Mouse (Mus musculus): ENCODE data around the gene Ptpro. TPM values are rescaled to one million over a fixed set of nuclear protein-coding genes. Genes with fewer than 3 reads are reported as not detected.

Ptpro gene
- total and polyA plus RNA-seq, 2 experiments, result 0.51 to 0.65 TPM

- Histone ChIP-seq H3K9ac (ENCODE audit: low read depth, low read length) (no peak overlapping the region), H3K4me3 (ENCODE audit: insufficient read depth, low read depth, low read length) (no peak overlapping the region), H3K4me1 (ENCODE audit: control insufficient read depth, insufficient read depth, low read length) (no peaks in the 10 kb centered on the region), H3K27me3 (ENCODE audit: control insufficient read depth, insufficient read depth, low read length) (no peaks in the 10 kb centered on the region), H3K36me3 (ENCODE audit: control insufficient read depth, insufficient read depth, low read length) (no peaks in the 10 kb centered on the region), H3K27ac (replicated peaks; ENCODE audit: insufficient read depth, low read depth, low read length) (no peak overlapping the region), H3K79me2 (ENCODE audit: control insufficient read depth, insufficient read depth, low read length) (no peaks in the 10 kb centered on the region)
- TF ChIP-seq POLR2A (IDR thresholded peaks at IDR 0.05; ENCODE audit: extremely low read depth, insufficient read depth, low read length), result no peak
- TF ChIP-seq CTCF (IDR thresholded peaks at IDR 0.05; ENCODE audit: low read depth, low read length), result no peak
- no peak for DNase-seq (ENCODE audit: extremely low read depth, low read depth, low spot score)
- 42% methylated on average over 2 of the region's 2 CpGs for WGBS
Measured at GRCm38 (mm10) chr6:137211441-137211840, 40.7 kb upstream of the Ptpro start.

GRCm38 (mm10) chr6:137217841-137218463, 34.2 kb upstream of the Ptpro start:
- WGBS, result 75% methylated on average over 8 of the region's 8 CpGs
- H3K27ac ChIP-seq (replicated peaks; ENCODE audit: insufficient read depth, low read depth, low read length), result no peak overlapping the region
- no peak for DNase-seq (ENCODE audit: extremely low read depth, low read depth, low spot score)
- H3K27me3 ChIP-seq (ENCODE audit: control insufficient read depth, insufficient read depth, low read length), result 0 out of 2 replicates have a peak, but pooled peaks cover 2% of the 10 kb centered on the region
- TF ChIP-seq CTCF (IDR thresholded peaks at IDR 0.05; ENCODE audit: low read depth, low read length) (no peak), POLR2A (IDR thresholded peaks at IDR 0.05; ENCODE audit: extremely low read depth, insufficient read depth, low read length) (no peak)
- H3K36me3 ChIP-seq (ENCODE audit: control insufficient read depth, insufficient read depth, low read length), result no peaks in the 10 kb centered on the region
- no peaks in the 10 kb centered on the region for H3K79me2 ChIP-seq (ENCODE audit: control insufficient read depth, insufficient read depth, low read length)
- no peak overlapping the region for H3K9ac ChIP-seq (ENCODE audit: low read depth, low read length)
- no peak overlapping the region for H3K4me3 ChIP-seq (ENCODE audit: insufficient read depth, low read depth, low read length)
- H3K4me1 ChIP-seq (ENCODE audit: control insufficient read depth, insufficient read depth, low read length), result no peaks in the 10 kb centered on the region

GRCm38 (mm10) chr6:137252887-137253242, 746 bp downstream of the Ptpro start:
- Histone ChIP-seq H3K4me1 (ENCODE audit: control insufficient read depth, insufficient read depth, low read length) (no peaks in the 10 kb centered on the region), H3K27ac (replicated peaks; ENCODE audit: insufficient read depth, low read depth, low read length) (no peak overlapping the region), H3K9ac (ENCODE audit: low read depth, low read length) (no peak overlapping the region), H3K27me3 (ENCODE audit: control insufficient read depth, insufficient read depth, low read length) (peaks cover 10% of the 10 kb centered on the region; the same call in 1 of the 2 replicates), H3K36me3 (ENCODE audit: control insufficient read depth, insufficient read depth, low read length) (no peaks in the 10 kb centered on the region), H3K79me2 (ENCODE audit: control insufficient read depth, insufficient read depth, low read length) (no peaks in the 10 kb centered on the region), H3K4me3 (ENCODE audit: insufficient read depth, low read depth, low read length) (no peak overlapping the region)
- WGBS, result 2% methylated on average over 15 of the region's 15 CpGs
- no peak for DNase-seq (ENCODE audit: extremely low read depth, low read depth, low spot score)
- TF ChIP-seq CTCF (IDR thresholded peaks at IDR 0.05; ENCODE audit: low read depth, low read length), result no peak
- TF ChIP-seq POLR2A (IDR thresholded peaks at IDR 0.05; ENCODE audit: extremely low read depth, insufficient read depth, low read length), result no peak

- TF ChIP-seq POLR2A (IDR thresholded peaks at IDR 0.05; ENCODE audit: extremely low read depth, insufficient read depth, low read length) (no peak), CTCF (IDR thresholded peaks at IDR 0.05; ENCODE audit: low read depth, low read length) (no peak)
Measured at GRCm38 (mm10) chr6:137253415-137253814, 1.3 kb downstream of the Ptpro start.

GRCm38 (mm10) chr6:137261033-137261432, 8.9 kb downstream of the Ptpro start:
- no peaks in the 10 kb centered on the region for H3K4me1 ChIP-seq (ENCODE audit: control insufficient read depth, insufficient read depth, low read length)
- no peaks in the 10 kb centered on the region for H3K27me3 ChIP-seq (ENCODE audit: control insufficient read depth, insufficient read depth, low read length)
- DNase-seq (ENCODE audit: extremely low read depth, low read depth, low spot score), result no peak
- no peaks in the 10 kb centered on the region for H3K36me3 ChIP-seq (ENCODE audit: control insufficient read depth, insufficient read depth, low read length)
- no peak overlapping the region for H3K27ac ChIP-seq (replicated peaks; ENCODE audit: insufficient read depth, low read depth, low read length)
- H3K4me3 ChIP-seq (ENCODE audit: insufficient read depth, low read depth, low read length), result no peak overlapping the region
- no peak overlapping the region for H3K9ac ChIP-seq (ENCODE audit: low read depth, low read length)
- TF ChIP-seq POLR2A (IDR thresholded peaks at IDR 0.05; ENCODE audit: extremely low read depth, insufficient read depth, low read length), result no peak
- no peak for TF ChIP-seq CTCF (IDR thresholded peaks at IDR 0.05; ENCODE audit: low read depth, low read length)
- WGBS, result 95% methylated on average over 1 of the region's 1 CpGs
- no peaks in the 10 kb centered on the region for H3K79me2 ChIP-seq (ENCODE audit: control insufficient read depth, insufficient read depth, low read length)

More at GRCm38 (mm10) chr6:137253415-137253814, 1.3 kb downstream of the Ptpro start:
- Histone ChIP-seq H3K4me3 (ENCODE audit: insufficient read depth, low read depth, low read length) (no peak overlapping the region), H3K4me1 (ENCODE audit: control insufficient read depth, insufficient read depth, low read length) (no peaks in the 10 kb centered on the region), H3K36me3 (ENCODE audit: control insufficient read depth, insufficient read depth, low read length) (no peaks in the 10 kb centered on the region), H3K9ac (ENCODE audit: low read depth, low read length) (no peak overlapping the region), H3K27me3 (ENCODE audit: control insufficient read depth, insufficient read depth, low read length) (peaks cover 10% of the 10 kb centered on the region; the same call in 1 of the 2 replicates), H3K27ac (replicated peaks; ENCODE audit: insufficient read depth, low read depth, low read length) (no peak overlapping the region), H3K79me2 (ENCODE audit: control insufficient read depth, insufficient read depth, low read length) (no peaks in the 10 kb centered on the region)
- 12% methylated on average over 7 of the region's 7 CpGs for WGBS
- no peak for DNase-seq (ENCODE audit: extremely low read depth, low read depth, low spot score)

GRCm38 (mm10) chr6:137262087-137262486, 10.0 kb downstream of the Ptpro start:
- Histone ChIP-seq H3K27ac (replicated peaks; ENCODE audit: insufficient read depth, low read depth, low read length) (no peak overlapping the region), H3K36me3 (ENCODE audit: control insufficient read depth, insufficient read depth, low read length) (no peaks in the 10 kb centered on the region), H3K27me3 (ENCODE audit: control insufficient read depth, insufficient read depth, low read length) (no peaks in the 10 kb centered on the region), H3K79me2 (ENCODE audit: control insufficient read depth, insufficient read depth, low read length) (no peaks in the 10 kb centered on the region), H3K4me1 (ENCODE audit: control insufficient read depth, insufficient read depth, low read length) (no peaks in the 10 kb centered on the region), H3K9ac (ENCODE audit: low read depth, low read length) (no peak overlapping the region), H3K4me3 (ENCODE audit: insufficient read depth, low read depth, low read length) (no peak overlapping the region)
- TF ChIP-seq CTCF (IDR thresholded peaks at IDR 0.05; ENCODE audit: low read depth, low read length) (no peak), POLR2A (IDR thresholded peaks at IDR 0.05; ENCODE audit: extremely low read depth, insufficient read depth, low read length) (no peak)
- WGBS, result 55% methylated on average over 3 of the region's 3 CpGs
- DNase-seq (ENCODE audit: extremely low read depth, low read depth, low spot score), result no peak

All from liver, adult 2 months (tissue).